Mouse (Mus musculus) hematopoietic stem cell, adult 5-6 weeks (primary cell): ENCODE results near the gene Spata22. TPM values are rescaled to one million over a fixed set of nuclear protein-coding genes. Genes with fewer than 3 reads are reported as not detected.

ENCODE experiments used
- ATAC-seq, 2 experiments: fragments of 125-278 bp in 1 of 2; replicated peaks in 1 of 2; 2 replicates each; pipeline ENCODE4 v1.8.0; 2016 to 2017; ENCODE audit warnings: inconsistent platforms in 2 of 2, mild to moderate bottlenecking in 2 of 2, moderate number of reproducible peaks in 2 of 2, low read depth in 1 of 2, moderate TSS enrichment in 1 of 2; ENCODE audit not compliant: low FRiP score in 2 of 2, poor library complexity in 2 of 2, severe bottlenecking in 2 of 2, insufficient read depth in 1 of 2, low TSS enrichment in 1 of 2
- total RNA-seq: library from RNA; stranded (forward); fragments of 172-1452, 232-1000 nt; gene quantifications from 2 replicates; pipeline ENCODE4 v1.2.3, GENCODE M21; 2017

Spata22 gene
- total RNA-seq, 1 experiment from 2014 or later, result not detected

DNA sequence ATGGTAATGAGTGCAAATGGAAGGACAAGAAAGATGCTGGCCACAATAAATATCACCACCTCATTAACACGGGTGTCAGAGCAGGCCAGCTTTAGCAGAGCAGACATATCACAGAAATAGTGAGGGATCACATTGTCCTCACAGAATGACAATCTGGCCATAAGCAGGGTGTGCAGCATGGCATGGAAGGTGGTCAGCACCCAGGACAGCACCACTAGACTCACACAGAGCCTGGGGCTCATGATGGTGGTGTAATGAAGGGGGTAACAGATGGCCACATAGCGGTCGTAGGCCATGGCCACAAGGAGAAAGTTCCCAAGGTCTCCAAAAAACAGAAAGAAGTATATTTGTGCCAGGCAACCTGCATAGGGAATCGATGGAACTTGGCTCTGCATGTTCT is 65.8 kb downstream of the Spata22 start:
- ATAC-seq, result no peak

Other genes with a start within 250 kb of the Spata22 start
- 0.13 and 0.30 TPM in 2 replicates for gene Itgae, start 239.2 kb upstream of the Spata22 start, total RNA-seq
- gene Haspin, start 191.4 kb upstream of the Spata22 start, total RNA-seq, result 12.2 and 13.6 TPM in 2 replicates
- not detected in 2 replicates for gene P2rx5, start 169.3 kb upstream of the Spata22 start, total RNA-seq
- gene Emc6, start 152.7 kb upstream of the Spata22 start, total RNA-seq, result 40.5 and 44.5 TPM in 2 replicates
- 5.3 and 9.7 TPM in 2 replicates for gene Tax1bp3, start 152.7 kb upstream of the Spata22 start, total RNA-seq
- 6.6 and 16.3 TPM in 2 replicates for gene Ctns, start 130.7 kb upstream of the Spata22 start, total RNA-seq
- gene Shpk, start 130.3 kb upstream of the Spata22 start, total RNA-seq, result 1.9 and 2.7 TPM in 2 replicates
- gene Trpv1, start 95.4 kb upstream of the Spata22 start, total RNA-seq, result not detected in 2 replicates
- not detected in 2 replicates for gene Trpv3, start 62.4 kb upstream of the Spata22 start, total RNA-seq
- 12.3 and 17.8 TPM in 2 replicates for gene Aspa, start 145 bp upstream of the Spata22 start, total RNA-seq
- gene Gm49340, start within 50 bp of the Spata22 start, total RNA-seq, result not detected in 2 replicates
- not detected in 2 replicates for gene Olfr20, start 21.0 kb downstream of the Spata22 start, total RNA-seq
- not detected in 2 replicates for gene Olfr376, start 41.5 kb downstream of the Spata22 start, total RNA-seq
- gene Olfr1, start 69.9 kb downstream of the Spata22 start, total RNA-seq, result not detected in 2 replicates
- not detected in 2 replicates for gene Olfr378, start 98.7 kb downstream of the Spata22 start, total RNA-seq
- not detected in 2 replicates for gene Olfr380, start 127.8 kb downstream of the Spata22 start, total RNA-seq
- gene Olfr381, start 161.9 kb downstream of the Spata22 start, total RNA-seq, result not detected in 2 replicates
- not detected in 2 replicates for gene Olfr382, start 187.5 kb downstream of the Spata22 start, total RNA-seq